Mouse (Mus musculus) megakaryocyte-erythroid progenitor cell, adult 5-6 weeks (primary cell): ENCODE results near the gene F2r. TPM values are rescaled to one million over a fixed set of nuclear protein-coding genes. Genes with fewer than 3 reads are reported as not detected.

ENCODE experiments used
- ATAC-seq: replicated peaks from 2 replicates; pipeline ENCODE4 v1.8.0; 2016; ENCODE audit warnings: mild to moderate bottlenecking, inconsistent platforms; ENCODE audit not compliant: severe bottlenecking, poor library complexity, low FRiP score, low TSS enrichment
- total RNA-seq, 2 experiments: library from RNA; stranded (forward) in 1 of 2; stranded (reverse) in 1 of 2; fragments of 200-1000, 215-1000 nt in 1 of 2; fragments of >200 nt in 1 of 2; fragmentation: Nextera tagmentation in 1 of 2; gene quantifications; 2 replicates each; pipeline ENCODE4 v1.2.3; 2014 to 2017

The F2r gene
- total RNA-seq, 2 experiments from 2014 or later: 25.5 to 41.8 TPM

DNA sequence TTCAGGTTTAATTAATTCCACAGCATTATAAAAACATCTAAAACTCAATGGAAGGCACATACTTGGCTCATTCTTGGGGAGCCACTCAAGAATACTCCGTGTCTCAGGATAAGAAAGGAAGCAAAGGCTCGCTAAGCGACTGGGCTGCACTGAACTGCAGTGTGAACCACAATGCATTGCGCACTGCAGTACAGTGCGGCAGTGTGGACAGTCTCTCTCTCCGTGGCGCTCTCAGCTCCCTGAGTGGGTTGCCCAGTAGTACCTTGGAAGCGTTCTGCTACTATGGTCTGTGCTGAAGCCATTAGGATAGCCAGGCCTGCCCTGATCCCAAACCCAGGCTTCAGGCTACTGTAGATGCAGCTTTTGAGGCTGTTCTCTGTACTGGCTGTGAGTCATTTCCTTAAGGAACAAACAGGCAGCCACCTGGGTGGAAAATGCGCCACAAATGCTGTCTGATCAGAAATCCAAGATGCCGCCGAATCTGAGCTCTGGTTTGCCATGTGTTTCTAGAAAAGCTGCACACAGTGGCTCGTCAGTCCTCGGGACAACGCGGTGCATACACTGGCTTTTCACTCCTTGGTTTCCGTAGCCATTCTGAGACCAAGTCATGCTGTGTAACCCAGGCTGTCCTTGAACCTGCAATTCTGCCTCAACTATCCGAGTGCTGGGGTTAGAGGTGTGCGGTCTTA lies 19.9 kb downstream of the F2r start:
- no peak for ATAC-seq

DNA sequence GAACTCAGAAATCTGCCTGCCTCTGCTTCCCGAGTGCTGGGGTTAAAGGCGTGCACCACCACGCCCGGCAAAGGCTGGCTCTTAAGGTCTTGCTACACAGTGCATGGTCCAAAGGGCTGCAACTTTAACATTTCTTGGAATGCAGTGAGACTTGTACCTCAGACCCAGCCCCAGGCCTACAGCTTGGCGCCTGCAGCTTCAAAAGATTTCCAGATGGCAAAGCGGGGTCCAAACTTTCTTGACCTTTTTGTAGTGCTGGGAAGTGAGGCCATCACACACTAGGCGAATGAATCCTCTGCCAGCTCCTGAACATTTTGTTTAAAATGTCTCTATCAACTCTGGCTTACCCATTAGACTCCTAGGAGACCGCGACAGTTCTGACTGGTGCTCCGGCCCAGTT lies 20.7 kb downstream of the F2r start:
- no peak for ATAC-seq

DNA sequence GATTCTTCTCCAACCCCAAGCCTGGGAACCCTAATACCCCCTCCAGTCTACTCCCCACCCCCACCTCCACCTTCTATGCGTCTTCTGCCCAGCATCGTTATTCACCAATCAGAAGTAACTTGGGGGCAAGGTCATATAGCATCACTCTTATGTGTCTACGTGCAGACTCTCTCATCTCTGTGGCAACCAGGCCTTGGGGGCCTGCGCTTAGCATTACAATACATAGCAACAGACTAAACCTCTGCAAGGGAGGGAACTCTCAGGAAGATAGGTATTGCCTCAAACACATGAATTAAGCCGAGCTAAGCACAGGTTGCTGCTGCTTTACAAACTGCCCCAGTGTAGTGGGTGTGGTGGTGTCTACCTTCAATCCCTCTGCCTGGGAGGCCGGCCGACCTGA lies 21.6 kb downstream of the F2r start:
- no peak for ATAC-seq

DNA sequence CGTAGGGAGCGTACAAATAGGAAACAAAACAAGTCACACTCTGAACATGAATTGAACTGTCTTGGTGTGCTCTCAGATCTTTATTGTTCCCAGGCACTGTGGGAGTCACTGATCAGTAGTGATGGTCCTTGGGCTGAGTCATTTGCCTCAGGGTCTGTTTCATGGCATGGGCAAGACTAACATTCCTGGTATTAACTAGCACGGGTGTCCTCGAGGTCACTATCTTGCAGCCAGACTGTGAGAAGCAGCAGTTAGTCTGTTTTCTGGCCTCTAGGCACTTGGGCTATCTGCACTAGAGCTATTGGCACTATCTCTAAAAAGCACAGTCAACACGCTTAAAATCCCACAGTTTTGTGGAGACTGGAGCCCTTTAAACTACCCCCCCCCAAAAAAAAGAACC lies 22.4 kb downstream of the F2r start:
- ATAC-seq: 0 out of 2 replicates have a peak, but pooled peaks have one; percentile 55

DNA sequence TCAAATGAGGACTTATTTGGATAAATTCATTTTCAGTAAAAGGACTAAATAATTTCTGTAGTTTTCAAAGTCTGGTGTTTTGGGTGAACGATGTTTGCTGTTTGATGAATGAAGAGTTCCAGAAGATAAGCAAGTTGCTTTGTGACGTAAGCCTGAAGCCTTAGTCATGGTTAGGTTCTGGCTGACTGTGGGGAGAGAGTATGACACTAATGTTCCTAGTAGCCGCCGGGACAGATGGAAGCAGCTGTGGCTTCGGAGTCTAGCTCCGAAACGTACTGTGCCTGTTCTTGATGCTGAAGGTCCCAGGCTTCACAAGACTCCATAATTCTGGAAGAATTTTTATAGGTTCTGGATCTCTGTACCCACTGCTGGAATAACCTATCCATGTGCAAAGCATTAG lies 22.9 kb downstream of the F2r start:
- ATAC-seq: no peak

DNA sequence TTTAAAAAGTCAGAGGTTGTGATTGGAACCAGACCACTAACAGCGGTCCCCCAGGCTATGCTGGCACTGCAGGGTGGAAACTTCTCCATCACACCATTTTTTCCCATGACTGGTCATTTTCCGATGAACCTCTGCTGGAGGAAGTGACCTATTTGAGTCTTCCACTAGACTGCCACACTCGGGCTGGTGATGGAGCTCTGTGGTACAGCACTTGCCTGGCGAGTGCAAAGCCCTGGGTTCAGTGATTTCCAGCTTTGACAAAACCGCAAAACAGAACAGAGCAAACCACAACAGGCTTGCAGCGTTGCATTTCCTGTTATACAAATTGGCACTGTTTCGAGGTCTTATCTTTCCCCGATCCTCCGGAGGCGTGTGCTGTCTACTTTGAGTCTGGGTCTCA lies 25.4 kb downstream of the F2r start:
- ATAC-seq: peak; percentile 46; the same call in 1 of the 2 replicates

DNA sequence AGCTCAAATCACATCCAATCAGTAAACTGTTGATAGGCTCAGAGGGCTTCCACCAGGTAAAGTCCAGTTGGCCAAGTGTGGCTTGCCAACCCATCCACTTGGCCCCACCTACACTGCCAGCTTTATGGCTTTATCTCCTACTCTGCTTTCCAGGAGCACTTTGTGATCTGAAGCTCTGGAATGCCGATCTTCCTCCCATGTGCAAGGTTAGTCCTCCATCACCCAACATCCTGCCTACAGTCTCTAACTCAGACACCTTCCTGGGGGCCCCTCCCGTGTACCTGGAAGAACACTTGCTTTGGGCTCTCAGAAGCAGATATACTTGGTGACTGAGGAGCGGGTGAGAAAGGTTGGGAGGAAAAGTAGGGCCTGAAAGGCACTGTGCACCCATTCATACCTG lies 26.7 kb downstream of the F2r start:
- no peak for ATAC-seq

DNA sequence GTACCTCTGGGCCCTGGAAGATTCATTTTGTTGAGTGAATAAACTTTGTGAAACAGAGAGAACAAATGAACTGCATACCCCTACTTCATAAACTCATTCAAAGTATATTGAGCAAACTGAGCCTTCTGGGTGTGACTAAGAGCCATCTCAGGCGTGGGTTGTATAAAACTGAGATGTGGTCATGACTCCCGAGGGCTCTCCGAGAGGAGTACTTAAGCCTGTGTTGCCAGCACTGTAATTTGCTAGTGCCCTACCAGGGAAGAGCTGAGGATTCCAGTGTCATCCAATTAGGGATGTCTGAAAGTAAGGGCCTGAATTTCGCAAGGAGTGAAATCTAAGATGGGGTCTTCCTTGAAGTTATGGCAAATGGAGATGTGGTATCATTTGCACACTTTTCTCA lies 30.7 kb downstream of the F2r start:
- no peak for ATAC-seq

DNA sequence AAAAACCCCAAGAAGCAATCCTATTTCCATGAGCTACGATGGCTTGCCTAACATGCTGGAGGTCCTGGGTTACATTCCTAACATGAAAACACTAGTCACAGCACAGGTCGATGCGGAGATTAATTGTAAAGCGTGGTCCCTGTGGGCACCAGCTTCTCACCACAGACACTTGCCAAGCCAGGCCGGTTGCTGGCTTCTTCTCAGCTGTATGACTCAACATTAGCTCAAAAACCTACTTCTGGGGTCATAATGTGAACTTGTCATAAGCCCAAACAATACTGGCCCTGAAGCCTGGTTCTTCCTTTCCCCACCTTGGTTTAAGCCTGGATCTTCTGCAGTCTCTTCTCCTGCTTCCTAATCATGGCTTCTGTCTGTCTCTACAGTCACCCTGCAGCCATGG lies 33.4 kb downstream of the F2r start:
- ATAC-seq: no peak

DNA sequence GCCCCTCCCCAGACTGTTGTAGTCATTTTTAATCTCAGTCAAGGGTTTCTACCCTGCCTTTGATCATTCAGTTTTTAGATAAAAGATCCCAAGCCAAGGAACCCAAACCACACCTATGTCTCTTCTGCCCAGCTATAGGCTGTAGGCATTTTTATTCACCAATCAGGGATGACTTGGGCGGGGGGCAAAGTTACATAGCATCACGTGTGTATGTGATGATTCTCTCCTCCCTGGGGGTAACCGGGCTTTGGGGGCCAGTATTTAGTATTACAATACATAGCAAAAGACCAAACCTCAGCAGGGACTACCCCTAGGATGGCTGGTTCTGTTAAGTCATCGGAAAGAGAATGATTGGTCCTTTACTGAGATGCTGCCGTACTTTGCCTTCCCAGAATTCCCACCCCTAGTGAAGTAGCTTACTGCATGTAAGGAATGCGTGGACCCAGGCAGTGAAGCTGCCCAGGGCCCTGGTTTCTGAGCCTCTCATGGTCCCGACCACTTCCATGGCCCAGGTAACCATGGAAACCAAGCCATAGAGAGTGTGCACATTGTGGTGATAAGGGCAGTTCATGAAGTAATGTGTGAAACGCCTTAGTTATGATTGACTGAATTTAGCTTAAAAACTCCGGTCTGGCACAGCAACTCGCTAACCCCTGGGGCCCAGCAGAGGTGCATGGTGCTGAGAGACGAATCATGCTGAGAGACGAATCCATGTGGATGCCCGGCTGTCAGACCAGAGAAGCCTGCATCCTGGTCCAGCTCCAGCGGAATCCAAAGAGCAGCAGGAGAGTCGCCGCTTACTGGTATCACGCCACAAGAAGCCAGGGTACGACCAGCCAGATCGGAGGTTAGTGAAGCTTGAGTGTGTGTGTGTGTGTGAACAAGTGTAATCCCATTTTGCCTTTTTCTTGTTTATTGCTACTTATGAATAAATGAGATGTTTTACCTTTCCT lies 34.8 kb downstream of the F2r start:
- ATAC-seq: no peak

DNA sequence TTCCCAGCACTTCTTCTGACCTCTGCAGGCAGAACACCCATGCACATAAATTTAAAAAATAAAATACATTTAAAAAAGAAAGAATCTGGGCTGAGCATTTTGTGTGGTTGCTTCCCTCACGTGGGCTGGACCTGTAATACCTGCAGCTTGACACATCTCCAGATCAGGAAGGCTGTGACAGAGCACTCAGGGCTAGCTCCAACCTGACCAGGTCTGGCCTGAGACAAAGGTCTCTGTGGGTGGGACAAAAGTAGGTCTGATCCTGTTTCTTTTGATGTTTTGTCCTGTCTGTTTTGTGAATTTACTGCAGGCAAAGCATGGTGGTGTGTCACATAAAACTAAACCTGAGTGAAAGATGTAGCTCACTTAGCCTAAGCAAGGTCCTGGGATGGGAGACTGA lies 36.4 kb downstream of the F2r start:
- ATAC-seq: no peak

DNA sequence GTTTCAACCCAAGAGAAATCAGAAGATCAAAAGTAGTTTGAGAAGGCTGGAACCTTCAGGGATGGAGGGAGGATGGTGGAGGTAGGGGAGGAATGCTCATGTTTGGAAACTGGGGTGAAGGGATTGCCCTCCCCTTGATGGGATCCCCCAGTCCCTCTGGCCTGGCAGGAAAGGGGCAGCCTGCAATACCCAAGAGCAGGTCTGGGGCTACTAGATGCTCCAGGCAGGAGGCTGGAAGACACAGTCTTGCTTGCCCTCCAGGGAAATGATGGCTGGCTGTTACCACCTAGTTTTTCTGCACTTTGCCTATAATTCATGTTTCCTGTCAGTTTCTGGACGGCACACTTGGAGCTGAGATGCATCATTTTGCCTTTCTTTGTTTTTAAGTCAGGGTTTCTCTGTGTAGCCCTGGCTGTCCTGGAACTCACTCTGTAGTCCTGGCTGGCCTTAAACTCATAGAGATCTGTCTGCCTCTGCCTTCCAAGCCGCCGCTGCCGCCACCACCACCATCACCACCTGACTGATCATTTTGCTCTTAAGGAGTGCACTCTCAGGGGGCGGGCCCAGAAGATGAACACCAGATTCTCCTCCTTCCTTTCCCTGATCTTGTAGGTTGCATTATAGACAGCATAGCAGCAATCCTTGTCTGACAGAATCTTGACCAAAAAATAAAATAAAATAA lies 40.1 kb downstream of the F2r start:
- no peak for ATAC-seq

DNA sequence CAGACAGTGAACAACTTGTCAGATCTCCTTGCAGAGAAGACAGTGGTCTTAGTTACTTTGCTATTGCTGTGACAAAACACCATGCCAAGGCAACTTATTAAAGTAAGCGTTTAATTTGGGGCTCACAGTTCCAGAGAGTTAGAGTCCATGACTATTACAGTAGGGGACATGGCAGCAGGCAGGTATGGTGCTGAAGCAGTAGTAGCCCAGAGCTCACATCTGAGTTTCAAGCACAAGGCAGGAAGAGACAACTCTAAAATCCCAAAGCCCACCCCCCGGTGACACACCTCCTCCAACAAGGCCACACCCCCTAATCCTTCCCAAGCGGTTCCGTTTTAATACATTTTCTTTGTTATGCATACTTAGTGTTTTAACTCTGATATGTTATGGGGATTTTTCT lies 47.4 kb downstream of the F2r start:
- no peak for ATAC-seq

DNA sequence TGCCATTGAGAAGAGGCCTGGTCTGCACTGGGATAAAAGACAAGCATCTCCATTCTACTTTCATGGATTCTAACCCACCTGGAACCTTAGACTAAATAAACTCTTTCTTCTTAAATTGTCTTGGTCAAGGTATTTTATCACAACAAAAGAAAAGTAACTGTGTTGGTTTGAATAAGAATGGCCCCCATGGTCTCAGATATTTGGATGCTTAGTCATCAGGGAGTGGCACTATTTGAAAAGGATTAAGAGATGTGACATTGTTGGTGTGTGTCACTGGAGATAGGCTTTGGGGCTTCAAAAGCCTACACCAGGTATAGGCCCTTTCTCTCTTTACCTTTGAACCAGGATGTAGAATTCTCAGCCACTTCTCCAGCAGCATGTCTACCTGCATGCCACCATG lies 49.0 kb downstream of the F2r start:
- ATAC-seq: no peak

DNA sequence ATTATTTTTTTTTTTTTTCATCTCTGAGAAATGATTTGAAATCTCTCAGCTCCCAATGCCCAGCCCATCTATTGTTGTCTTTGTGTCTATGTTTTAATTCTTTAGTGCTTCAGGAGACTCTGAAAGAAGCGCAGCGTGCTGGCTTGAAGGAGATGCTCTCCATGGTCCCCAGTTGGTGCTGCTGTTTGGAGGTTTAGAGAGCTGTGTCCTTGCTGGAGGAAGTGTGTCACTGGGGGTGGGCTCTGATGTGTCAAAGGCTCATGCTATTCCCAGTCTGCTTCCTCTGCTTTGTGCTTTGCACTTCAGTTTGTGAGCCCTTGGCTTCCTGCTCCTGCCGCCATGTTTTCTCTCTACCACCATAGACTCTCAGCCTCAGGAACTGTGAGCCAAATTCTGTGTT lies 50.0 kb downstream of the F2r start:
- no peak for ATAC-seq

DNA sequence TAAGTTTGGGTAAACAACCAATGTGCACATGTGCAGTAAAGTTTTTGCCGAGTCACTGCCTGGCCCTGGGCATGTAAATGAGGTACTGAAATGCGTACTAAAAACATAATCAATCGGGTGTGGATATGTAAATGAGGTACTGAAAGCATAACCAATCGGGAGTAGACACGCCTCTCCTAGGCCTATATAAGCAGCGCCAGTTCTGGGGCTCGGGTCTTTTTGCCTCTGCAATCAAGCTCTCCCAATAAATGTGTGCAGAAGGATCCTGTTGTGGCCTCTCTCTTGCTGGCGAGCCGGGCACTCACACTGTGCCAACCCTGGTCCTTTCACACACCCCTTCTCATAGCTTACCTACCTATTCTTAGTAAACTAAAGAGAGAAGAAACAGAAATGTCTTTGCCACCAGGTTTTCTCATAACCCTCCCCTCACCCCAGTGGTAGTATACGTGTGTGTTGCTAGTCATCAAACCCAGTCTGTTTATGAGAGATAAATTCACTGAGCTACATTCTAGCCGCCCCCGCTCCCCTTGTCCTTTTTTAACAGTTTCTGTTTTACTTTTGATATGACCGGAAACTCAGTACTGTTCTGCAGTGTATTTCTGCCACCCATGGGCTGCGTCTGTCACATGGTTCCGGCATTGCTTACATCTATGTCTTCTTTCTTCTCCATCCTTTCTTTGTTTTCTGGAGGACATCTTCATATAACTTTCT lies 51.3 kb downstream of the F2r start:
- ATAC-seq: peak; percentile 82

DNA sequence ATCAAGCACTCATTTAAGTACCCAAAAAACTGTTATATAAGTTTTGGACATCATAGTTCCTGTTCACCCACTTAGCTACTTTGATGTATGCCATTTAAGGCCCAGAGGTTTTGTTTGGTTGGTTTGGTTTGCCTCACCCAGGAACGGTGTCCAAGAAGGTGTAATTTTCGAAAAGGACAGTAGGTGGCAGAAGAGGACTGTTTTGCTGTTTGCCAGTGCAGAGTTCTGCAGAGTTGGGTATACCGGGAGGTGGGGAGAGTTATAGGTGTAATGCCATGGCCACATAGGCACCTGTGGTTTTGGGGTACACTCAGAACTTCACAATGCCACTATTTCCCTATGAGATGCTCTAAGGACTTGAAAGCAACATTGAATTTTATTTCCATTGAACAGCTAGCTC lies 54.6 kb downstream of the F2r start:
- peak; percentile 65; the same call in 1 of the 2 replicates for ATAC-seq

DNA sequence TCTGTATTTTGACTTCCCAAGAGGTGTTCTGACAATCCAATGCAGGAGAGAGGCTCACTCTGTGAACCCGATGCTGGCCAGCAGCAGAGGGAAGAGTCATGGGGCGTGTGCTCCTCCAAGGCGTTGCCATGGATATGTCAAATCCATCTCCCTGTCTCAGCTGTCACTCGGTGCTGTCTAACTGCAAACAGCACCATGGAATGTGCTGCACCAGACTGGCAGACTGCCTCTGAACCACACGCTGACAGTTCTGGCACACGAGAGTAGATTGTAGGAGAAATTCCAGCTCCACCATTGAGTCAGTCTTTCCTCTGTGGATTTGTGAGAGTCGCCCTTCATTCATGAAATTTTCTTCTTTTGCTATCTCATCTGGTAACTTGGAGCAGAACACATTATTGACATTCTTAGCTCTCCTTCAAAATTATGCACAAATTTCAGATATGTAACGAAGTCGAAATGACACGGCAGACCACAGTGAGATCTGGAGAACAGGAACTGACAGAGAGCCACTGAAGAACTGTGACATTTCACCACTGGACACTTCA lies 55.1 kb downstream of the F2r start:
- no peak for ATAC-seq

DNA sequence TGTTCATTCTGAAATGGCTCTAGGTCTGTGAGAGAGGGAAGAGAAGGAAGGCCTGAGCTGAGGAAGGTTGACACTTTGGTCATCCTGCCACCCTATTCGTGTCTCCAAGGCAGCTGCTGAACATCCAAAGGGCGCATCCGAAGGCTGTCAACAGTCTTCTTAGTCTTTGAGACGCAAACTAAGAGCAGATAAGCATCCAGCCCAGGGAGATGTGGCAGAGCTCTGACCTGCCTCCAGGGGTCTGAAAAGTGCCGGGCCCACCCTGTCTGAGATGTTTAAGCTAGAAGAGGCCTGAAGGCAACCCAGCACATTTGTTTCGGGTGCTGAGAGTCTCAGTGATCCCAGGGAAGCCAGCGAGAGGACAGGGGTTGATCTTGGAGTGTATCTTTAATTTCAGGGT lies 61.0 kb downstream of the F2r start:
- no peak for ATAC-seq
